Mouse (Mus musculus) olfactory bulb, adult 2 months (tissue): Measurements from ENCODE around the gene B3gat3. TPM values are rescaled to one million over a fixed set of nuclear protein-coding genes. Genes with fewer than 3 reads are reported as not detected.
A peak's percentile ranks its signal among the peaks of the same experiment; 100 is the strongest.

ENCODE experiments used
- H3K27ac ChIP-seq: fragments of 200-500 bp; 2 replicates; pipeline ENCODE4 v1.5.1; 2012; ENCODE audit warnings: low read depth, low read length; ENCODE audit not compliant: insufficient read depth
- H3K4me1 ChIP-seq: fragments of 200-500 bp; 2 replicates; pipeline ENCODE4 v1.6.1; 2012; ENCODE audit warnings: low read length; ENCODE audit not compliant: control insufficient read depth, insufficient read depth
- H3K4me3 ChIP-seq: fragments of 200-500 bp; 2 replicates; pipeline ENCODE4 v1.5.1; 2012; ENCODE audit warnings: mild to moderate bottlenecking, low read depth, low read length, moderate library complexity; ENCODE audit not compliant: insufficient read depth
- CTCF ChIP-seq: fragments of 200-500 bp; IDR thresholded peaks from 2 replicates; pipeline ENCODE4 v1.5.1; 2012; ENCODE audit warnings: low read depth, mild to moderate bottlenecking, low read length, moderate library complexity; ENCODE audit not compliant: insufficient read depth
- POLR2A ChIP-seq: fragments of 200-500 bp; IDR thresholded peaks from 2 replicates; pipeline ENCODE4 v1.6.1; 2012; ENCODE audit warnings: mild to moderate bottlenecking, low read depth, low read length, moderate library complexity; ENCODE audit not compliant: insufficient read depth
- WGBS: fragments of 180-500 bp; shearing (Covaris S2); methylation state at CpG from one replicate; pipeline ENCODE4 v1.1.7; 2018; 5-methylcytosine and 5-hydroxymethylcytosine counted together
- polyA plus RNA-seq: library from polyadenylated mRNA; stranded (reverse); fragments of >200 nt; gene quantifications from 2 replicates; pipeline ENCODE4 v1.2.4, GENCODE M21; 2012; ENCODE audit warnings: low replicate concordance; ENCODE audit not compliant: missing spikeins, insufficient read depth, insufficient read length

The B3gat3 gene
- polyA plus RNA-seq, 1 experiment = not detected

- H3K27ac ChIP-seq = peak within 1 kb of the TSS; percentile 77
- peak within 1 kb of the TSS; percentile 83 for H3K4me3 ChIP-seq
- TF ChIP-seq POLR2A (peak; percentile 74), CTCF (peak; percentile 40; the same call in 1 of the 2 replicates)
- under 1% methylated on average over 53 of the region's 53 CpGs for WGBS
- H3K4me1 ChIP-seq = peaks cover 9% of the 10 kb centered on the region
Observed at GRCm38 (mm10) chr19:8897865-8898495, 22.2 kb upstream of the B3gat3 start, which contains the start of gene Ganab. Gene Ganab (plus strand): TSS chr19:8898071.

- Histone ChIP-seq H3K4me3 (peak overlapping the region; percentile 83), H3K4me1 (peaks cover 9% of the 10 kb centered on the region), H3K27ac (peak overlapping the region; percentile 77; the same call in 1 of the 2 replicates)
- WGBS = 6% methylated on average over 13 of the region's 13 CpGs
- TF ChIP-seq CTCF (no peak), POLR2A (no peak)
Observed at GRCm38 (mm10) chr19:8898576-8898975, 21.6 kb upstream of the B3gat3 start.

DNA sequence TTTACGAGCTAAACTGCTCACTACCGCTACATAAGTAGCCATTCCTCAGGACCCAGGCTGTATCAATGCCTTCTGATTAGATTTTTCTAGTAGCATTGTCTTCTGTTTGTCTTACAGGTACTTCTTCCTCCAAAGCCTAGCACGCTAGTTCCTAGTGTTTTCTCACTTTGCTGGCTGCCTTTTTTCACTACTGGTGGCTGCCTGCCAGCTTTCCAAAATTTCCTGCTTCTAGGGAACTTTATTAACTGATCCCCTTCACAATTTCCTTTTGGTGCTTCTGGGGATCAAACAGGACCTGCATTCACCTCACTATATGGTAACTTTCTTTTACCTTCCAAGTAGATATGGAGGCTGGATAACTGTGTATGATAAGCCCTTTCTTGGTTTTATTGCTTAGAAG lies 21.1 kb upstream of the B3gat3 start:
- no peak for TF ChIP-seq POLR2A
- WGBS = 34% methylated on average over 3 of the region's 3 CpGs
- H3K27ac ChIP-seq = no peak overlapping the region
- no peak overlapping the region for H3K4me3 ChIP-seq
- peaks cover 7% of the 10 kb centered on the region for H3K4me1 ChIP-seq

GRCm38 (mm10) chr19:8903412-8903811 lies 16.8 kb upstream of the B3gat3 start:
- no peak overlapping the region for H3K4me3 ChIP-seq
- TF ChIP-seq CTCF = no peak
- no peak for TF ChIP-seq POLR2A
- no peaks in the 10 kb centered on the region for H3K4me1 ChIP-seq
- no peak overlapping the region for H3K27ac ChIP-seq
- 93% methylated on average over 5 of the region's 5 CpGs for WGBS

- TF ChIP-seq POLR2A (no peak), CTCF (no peak)
- no peak overlapping the region for H3K27ac ChIP-seq
- WGBS = 89% methylated on average over 6 of the region's 6 CpGs
- no peaks in the 10 kb centered on the region for H3K4me1 ChIP-seq
- H3K4me3 ChIP-seq = no peak overlapping the region
Observed at GRCm38 (mm10) chr19:8908531-8908930, 11.6 kb upstream of the B3gat3 start.

DNA sequence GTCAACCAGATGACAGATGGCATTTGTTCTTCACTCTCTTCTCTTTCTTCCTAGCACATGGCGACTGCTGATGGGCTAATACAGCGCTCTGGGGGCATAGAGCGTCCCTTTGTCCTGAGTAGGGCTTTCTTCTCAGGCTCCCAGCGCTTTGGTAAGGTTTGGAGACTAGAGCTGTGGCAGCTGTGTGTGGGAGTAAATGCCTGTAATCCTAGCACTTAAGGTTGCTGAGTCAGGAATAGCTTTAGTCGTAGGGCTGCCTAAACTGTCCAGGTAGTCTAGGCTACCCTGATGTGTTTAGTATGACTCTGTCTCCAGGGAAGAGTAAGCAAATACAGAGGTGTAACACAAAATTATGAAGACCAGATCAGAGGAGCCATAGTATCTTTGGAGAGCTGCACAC lies 8.4 kb upstream of the B3gat3 start:
- no peak overlapping the region for H3K27ac ChIP-seq
- TF ChIP-seq CTCF = no peak
- TF ChIP-seq POLR2A = no peak
- H3K4me1 ChIP-seq = no peaks in the 10 kb centered on the region
- no peak overlapping the region for H3K4me3 ChIP-seq
- 57% methylated on average over 5 of the region's 5 CpGs for WGBS

DNA sequence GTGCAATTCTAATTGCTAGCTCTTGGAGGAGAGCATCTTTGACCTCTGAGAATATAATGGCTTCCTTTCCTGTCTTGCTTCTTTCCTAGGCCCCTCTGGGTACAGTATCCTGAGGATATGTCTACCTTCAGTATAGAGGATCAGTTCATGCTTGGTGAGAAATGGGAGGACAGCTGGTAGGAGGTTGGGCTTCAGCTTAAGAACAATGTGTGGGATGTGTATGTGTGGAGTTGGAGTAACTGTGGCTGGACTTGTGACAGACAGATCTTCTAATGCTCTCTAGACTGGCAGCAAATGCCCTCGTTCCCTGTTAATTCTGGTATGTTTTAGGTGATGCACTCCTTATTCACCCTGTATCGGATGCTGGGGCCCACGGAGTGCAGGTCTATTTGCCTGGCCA lies 6.0 kb upstream of the B3gat3 start:
- Histone ChIP-seq H3K4me3 (no peak overlapping the region), H3K27ac (no peak overlapping the region), H3K4me1 (no peaks in the 10 kb centered on the region)
- WGBS = 96% methylated on average over 3 of the region's 3 CpGs
- TF ChIP-seq POLR2A (no peak), CTCF (no peak)

- H3K4me1 ChIP-seq = peaks cover 2% of the 10 kb centered on the region
- 94% methylated on average over 3 of the region's 3 CpGs for WGBS
- H3K4me3 ChIP-seq = no peak overlapping the region
- H3K27ac ChIP-seq = no peak overlapping the region
- TF ChIP-seq CTCF = no peak
- TF ChIP-seq POLR2A = no peak
Observed at GRCm38 (mm10) chr19:8919000-8919399, 1.2 kb upstream of the B3gat3 start.

DNA sequence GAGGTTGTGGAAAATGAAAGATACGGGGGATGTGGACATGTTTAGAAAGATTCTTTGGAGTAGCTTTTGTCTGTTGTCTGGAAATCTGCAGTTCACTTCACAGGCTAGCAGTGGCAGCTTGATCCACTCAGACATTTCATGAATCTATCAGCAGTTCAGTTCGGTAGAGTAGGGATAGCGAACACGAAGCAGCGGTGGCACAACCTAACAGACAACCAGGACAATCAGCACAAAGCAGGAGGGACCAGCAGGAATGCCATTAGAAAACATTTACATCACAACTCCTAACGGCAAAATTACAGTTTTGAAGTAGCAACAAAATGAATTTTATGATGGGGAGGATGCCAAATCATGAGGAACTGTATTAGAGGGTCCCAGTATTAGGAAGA lies 496 bp upstream of the B3gat3 start:
- 59% methylated on average over 6 of the region's 6 CpGs for WGBS
- Histone ChIP-seq H3K4me1 (peaks cover 2% of the 10 kb centered on the region), H3K4me3 (no peak overlapping the region), H3K27ac (peak overlapping the region; percentile 85)
- TF ChIP-seq POLR2A (no peak), CTCF (no peak)

- no peak for TF ChIP-seq POLR2A
- peaks cover 2% of the 10 kb centered on the region for H3K4me1 ChIP-seq
- peak overlapping the region; percentile 99 for H3K4me3 ChIP-seq
- WGBS = under 1% methylated on average over 6 of the region's 6 CpGs
- H3K27ac ChIP-seq = 0 out of 2 replicates have a peak overlapping the region, but pooled peaks have one; percentile 34
Observed at GRCm38 (mm10) chr19:8920836-8921291, 690 bp downstream of the B3gat3 start.
